Mouse (Mus musculus) adipocyte (in vitro differentiated cells): ENCODE measurements around the gene Ints14.

Experiments used
- DNase-seq: peaks from one replicate; pipeline ENCODE4 v3.0.0-alpha.2; 2016; ENCODE audit warnings: low spot score

Ints14 gene

DNA sequence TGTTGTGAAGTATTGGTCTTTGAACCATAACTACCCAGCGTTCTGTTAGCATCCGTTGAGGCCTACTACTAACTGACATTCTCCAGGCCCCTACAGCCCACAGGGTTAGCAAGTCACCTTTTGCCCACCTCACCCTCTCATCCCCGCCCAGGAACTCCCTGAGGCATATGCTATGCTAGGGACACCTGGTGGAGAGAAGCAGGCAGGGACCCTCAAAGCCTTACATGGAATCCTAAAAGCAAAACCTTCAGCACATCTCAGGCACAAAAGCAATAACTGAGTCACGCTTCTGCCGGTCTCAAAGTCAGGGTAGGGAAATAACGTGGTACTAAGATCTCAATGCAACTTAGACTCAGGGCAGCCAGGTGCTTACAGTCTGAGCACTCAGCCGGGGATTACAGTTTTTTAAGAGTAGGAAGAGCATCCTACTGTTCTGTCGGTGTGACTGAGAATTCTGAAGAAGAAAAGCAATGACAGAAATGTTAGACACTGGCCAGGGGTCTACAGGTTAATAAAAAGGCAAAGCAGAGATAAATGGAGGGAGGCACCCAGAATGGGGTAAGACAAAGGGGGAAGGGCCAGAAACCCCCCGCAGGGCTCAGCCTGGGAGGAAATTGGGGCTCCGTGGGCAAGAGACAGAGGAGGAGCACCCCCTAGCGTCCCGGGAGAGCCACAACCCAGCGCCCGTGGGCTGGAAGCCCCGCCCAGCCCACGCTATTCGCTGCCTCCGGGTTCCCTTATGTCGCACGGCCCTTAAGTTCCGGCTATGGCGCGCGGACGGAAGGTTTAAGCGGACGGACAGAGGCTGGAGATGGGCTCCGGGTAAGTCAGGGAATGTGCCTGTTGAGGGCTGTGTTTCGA, at the start of gene Ints14:
Gene Ints14 (plus strand): TSS at position 789 of the 861 bp plus-strand sequence.
- DNase-seq, result peak; percentile 93

DNA sequence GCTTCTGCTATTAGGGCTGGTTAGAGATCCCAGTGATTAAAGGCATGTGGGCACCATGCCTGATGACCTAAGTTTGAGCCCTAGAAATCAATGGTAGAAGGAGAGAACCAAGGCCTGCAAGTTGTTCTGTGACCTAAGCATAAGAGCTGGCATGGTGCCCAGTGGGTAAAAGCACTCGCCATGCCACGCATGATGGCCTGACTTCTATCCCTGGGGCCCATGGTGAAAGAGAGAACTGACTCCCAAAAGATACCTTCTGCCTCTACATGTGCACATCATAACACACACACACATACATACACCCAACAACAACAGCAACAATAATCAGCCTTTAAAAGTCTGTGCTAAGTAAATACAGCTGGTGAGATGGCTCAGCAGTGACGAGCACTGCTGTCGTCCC, 47.3 kb upstream of the Ints14 start:
- no peak for DNase-seq

DNA sequence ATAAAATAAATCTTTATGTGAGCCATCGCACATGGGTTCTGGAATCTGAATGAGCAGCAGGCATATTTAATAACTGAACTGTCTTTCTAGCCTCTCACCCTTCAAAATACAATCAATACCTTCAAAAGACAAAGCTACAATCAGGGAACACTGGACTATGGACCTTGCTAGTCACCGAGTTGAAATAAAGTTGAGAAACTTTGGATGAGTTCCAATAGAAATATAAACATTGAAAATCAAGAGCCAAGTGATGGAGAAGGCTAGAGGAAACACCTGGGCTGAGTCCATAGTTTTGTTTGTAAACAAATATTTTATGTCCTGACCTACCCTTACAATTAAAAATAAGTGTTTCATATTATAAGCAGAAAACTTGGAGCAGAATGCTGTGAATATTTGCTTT, 46.7 kb upstream of the Ints14 start:
- no peak for DNase-seq

- DNase-seq, result no peak
These were observed 46.1 kb upstream of the Ints14 start for GRCm38 (mm10) chr9:64914629-64915028.

DNA sequence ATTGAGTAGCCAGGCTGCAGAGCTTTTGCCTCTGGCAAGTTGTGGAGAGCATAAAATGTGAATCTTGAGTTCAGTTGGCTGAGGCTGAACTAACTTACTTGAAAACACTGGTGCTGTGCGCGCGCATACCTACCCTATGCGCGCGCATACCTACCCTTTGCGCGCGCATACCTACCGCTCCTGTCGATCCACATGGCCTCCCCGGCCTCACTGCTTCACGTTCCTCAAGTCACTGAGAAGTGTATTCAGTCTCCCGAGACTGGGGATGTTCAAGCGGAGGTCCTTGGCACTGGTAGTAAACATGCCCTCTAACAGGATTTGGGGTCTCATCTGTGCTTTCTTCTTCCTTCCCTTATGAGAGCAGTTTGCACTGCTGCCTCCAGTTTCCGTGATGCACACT, 42.1 kb upstream of the Ints14 start:
- no peak for DNase-seq

- no peak for DNase-seq
These were observed 34.9 kb upstream of the Ints14 start for GRCm38 (mm10) chr9:64925771-64926170.

DNA sequence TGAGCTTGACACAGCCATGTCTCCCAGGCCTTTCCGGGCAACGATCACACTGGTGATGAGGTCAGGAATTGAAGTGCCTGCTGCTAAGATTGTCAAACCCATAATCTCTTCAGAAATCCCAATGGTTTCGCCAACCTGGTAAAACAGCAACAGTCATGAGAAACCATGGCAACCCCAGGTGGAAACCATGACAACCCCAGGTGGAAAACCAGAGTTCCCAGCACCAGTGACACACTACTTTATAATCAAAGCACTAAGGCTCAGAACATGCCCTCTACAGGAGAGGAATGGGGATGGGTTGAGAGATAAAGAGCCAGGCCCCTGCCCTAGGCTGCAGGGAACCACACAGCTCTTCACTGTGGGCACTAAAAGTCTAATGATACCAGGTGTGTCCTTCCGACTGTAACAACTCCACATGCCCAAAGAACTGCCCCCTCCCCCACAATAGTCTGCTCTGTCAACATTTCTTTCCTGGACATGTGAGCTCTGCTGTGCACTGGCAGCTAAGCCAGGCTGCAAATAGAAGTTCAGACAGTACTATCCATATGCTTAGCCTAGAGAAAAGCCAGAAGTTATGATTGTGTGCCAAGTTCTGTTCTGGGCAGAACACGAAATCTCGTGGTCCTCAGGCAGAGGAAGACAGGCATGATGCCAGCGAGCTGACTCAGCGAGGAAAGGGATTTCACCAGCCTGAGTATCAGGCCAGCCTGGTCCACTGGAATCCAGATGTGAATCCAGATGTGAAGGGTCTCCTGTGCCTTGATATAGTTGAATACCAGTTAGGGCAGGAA, 34.3 kb upstream of the Ints14 start:
- DNase-seq, result peak; percentile 96

- DNase-seq, result no peak
These were observed 30.4 kb upstream of the Ints14 start for GRCm38 (mm10) chr9:64930256-64930655.

GRCm38 (mm10) chr9:64931751-64932610, 28.7 kb upstream of the Ints14 start:
- DNase-seq, result peak; percentile 32

DNA sequence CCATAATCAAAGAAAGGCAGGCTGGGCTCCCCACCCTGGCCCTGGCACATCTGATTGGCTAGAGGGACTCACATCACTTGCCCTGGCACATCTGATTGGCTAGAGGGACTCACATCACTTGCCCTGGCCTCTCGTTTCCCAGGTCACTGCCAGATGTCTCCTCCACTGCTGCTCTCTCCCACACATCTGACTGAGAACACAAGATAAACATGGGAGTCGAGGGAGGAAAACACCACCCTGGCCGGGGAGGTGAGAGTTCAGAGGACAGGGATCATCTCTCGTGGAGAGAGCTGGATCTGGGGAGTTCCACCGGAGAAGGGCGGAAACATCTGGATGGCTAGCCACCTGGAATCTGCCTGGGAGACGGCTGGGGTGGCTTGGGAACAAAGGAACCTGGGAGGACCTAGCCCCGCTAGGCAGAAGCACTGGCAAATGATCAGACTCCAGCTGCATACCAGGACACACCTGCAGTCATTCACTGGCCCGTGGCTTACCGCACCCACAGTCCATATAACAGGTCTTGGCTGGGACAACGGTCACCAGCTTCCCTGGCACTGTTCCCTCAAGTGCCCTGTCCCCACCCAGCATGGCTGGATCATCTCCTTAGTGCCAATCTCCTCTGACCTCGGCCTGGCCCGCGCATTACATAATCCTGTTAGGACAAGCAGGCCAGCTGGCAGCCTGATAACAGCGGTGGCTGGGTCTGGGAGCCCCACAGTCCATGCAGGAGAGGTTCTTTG, 26.5 kb upstream of the Ints14 start:
- DNase-seq, result peak; percentile 69

- peak; percentile 81 for DNase-seq
These were observed 24.2 kb upstream of the Ints14 start for GRCm38 (mm10) chr9:64936508-64936907.

DNA sequence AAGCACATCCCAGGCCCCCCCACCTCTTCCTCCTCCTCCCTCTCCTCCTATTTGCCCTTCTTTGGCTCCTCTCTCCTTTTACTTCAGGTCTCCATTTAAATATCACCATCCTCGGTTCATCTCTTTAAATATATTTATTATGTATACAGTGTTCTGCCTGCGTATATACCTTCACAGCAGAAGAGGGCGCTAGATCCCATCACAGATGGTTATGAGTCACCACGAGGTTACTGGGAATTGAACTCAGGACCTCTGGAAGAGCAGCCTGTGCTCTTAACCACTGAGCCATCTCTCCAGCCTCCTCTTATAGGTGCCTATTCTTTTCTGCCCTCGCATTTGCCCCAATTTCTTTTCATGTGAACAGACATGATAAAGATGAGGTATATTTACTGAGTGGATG, 23.2 kb upstream of the Ints14 start:
- DNase-seq, result no peak

- DNase-seq, result no peak
These were observed 22.2 kb upstream of the Ints14 start for GRCm38 (mm10) chr9:64938535-64938934.

- no peak for DNase-seq
These were observed 21.4 kb upstream of the Ints14 start for GRCm38 (mm10) chr9:64939281-64939680.

DNA sequence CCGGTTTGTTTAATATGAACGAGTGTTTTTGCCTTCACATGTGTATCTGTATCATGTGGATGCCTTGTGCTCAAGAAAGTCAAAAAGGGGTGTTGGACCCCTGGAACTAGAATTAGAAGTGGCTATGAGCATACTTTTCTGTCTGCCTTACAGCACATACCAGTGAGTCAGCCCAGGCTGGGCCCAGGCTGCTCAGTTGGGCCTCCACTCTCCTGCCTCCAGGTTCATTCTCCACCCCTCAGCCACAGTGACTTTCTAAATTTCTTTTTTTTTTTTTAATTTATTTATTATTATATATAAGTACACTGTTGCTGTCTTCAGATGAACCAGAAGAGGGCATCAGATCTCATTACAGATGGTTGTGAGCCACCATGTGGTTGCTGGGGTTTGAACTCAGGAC, 20.9 kb upstream of the Ints14 start:
- DNase-seq, result no peak

GRCm38 (mm10) chr9:64940731-64941346, 19.9 kb upstream of the Ints14 start:
- no peak for DNase-seq

DNA sequence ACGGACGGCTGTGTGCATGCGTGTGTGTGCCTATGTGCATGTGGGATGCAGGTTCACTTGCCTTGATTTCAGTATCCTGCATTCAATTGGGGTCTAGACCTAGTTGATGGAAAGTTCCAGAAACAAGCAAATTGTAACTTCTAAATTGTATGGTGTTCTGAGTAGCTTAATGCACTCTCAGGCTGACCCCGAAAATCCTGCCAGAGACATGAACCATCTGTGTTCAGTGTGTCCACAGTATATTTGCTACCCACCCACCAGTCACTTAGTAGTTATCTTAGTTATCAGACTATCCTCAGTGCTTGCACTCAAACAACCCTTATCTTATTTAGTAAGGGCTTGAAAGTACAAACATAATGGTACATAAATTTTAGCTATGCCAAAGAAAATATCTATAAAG, 19.1 kb upstream of the Ints14 start:
- no peak for DNase-seq

- DNase-seq, result no peak
These were observed 16.7 kb upstream of the Ints14 start for GRCm38 (mm10) chr9:64943997-64944396.

DNA sequence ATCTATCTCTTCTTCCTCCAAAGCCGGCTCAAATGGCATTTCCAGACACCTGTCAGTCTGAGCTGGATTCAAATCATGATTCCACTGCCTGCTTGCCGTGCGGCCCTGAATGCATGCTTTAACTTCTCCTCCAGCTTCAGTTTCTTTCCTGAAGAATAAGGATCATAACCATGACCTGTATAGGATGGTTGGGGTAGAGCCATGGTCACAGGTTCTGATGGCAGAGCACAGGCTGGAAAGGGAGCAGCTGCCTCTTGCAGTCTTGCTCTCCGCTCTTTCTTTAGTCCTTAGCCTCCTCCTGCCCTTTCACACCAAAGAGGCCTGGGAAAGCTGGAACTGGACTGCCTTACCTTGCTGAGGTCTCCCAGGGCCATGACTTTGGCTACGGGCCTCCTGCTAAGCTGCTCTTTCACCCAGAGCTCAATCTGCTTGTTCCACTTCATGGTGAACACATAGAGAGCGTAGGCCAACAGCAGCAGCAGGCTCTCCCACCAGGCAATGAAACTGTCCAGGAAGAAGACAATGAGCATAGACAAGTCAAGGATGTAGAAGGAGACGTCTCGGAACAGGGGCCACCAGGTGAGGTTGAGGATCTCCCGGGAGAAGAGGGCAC, 13.1 kb upstream of the Ints14 start:
- no peak for DNase-seq

DNA sequence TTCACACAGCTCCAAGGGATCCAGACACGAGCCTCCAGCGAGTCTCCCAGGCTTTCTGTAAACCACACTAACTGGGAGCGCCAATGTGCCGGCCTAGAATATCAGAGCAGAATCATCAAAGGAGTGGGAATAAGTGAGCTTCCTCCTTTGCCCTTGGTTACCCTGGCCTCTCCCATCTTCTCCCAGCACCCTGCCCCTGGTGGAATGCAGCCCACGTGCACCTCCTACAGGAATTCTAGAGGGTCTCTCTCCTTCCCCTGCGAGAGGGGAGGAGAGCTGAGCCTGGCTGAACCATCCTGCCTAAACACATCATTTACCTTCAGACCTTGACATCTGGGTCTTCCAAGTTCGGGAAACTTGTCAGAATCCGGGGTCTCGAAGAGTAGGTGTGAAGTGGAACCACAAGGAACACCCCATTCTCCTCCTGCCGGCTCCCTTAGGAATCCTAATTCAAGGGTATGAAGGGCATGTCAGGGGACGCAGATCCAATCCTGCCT, 9.5 kb upstream of the Ints14 start, which contains the start of gene Slc24a1:
Gene Slc24a1 (minus strand): TSS at position 447 of the 497 bp plus-strand sequence.
- DNase-seq, result no peak
